Mouse (Mus musculus) limb, embryonic 13.5 days (tissue): ENCODE data around the gene Arl5b. TPM values are rescaled to one million over a fixed set of nuclear protein-coding genes. Genes with fewer than 3 reads are reported as not detected.

Experiments
- ATAC-seq: fragments of 200-750 bp; cut with Nextera tagmentation; 2 replicates; pipeline ENCODE4 v1.8.0; 2017; ENCODE audit warnings: low read depth, moderate number of reproducible peaks, moderate TSS enrichment; ENCODE audit not compliant: low FRiP score
- H3K27ac ChIP-seq: fragments of 300-500 bp; sonication (generic); 2 replicates; pipeline ENCODE4 v1.5.1; 2015; ENCODE audit warnings: inconsistent platforms, mild to moderate bottlenecking, moderate library complexity
- H3K27me3 ChIP-seq: fragments of 300-500 bp; sonication (generic); 2 replicates; pipeline ENCODE4 v1.6.1; 2015; ENCODE audit warnings: mild to moderate bottlenecking, inconsistent platforms
- H3K36me3 ChIP-seq: fragments of 300-500 bp; sonication (generic); 2 replicates; pipeline ENCODE4 v1.6.1; 2015; ENCODE audit warnings: inconsistent platforms, mild to moderate bottlenecking, moderate library complexity
- H3K4me1 ChIP-seq: fragments of 300-500 bp; sonication (generic); 2 replicates; pipeline ENCODE4 v1.6.1; 2015; ENCODE audit warnings: inconsistent platforms
- H3K4me2 ChIP-seq: fragments of 300-500 bp; sonication (generic); replicated peaks from 2 replicates; pipeline ENCODE4 v1.6.1; 2015; ENCODE audit warnings: inconsistent platforms, mild to moderate bottlenecking, moderate library complexity
- H3K4me3 ChIP-seq: fragments of 300-500 bp; sonication (generic); 2 replicates; pipeline ENCODE4 v1.5.1; 2015; ENCODE audit warnings: moderate library complexity, mild to moderate bottlenecking, inconsistent platforms
- H3K9ac ChIP-seq: fragments of 300-500 bp; sonication (generic); 2 replicates; pipeline ENCODE4 v1.6.1; 2015; ENCODE audit warnings: mild to moderate bottlenecking, inconsistent platforms
- H3K9me3 ChIP-seq: fragments of 300-500 bp; sonication (generic); 2 replicates; pipeline ENCODE4 v1.6.1; 2016; ENCODE audit warnings: inconsistent platforms
- WGBS: fragments of 180-500 bp; shearing (Covaris S2); methylation state at CpG from one replicate; pipeline ENCODE4 v1.1.7; 2015; 5-methylcytosine and 5-hydroxymethylcytosine counted together
- polyA plus RNA-seq: library from polyadenylated mRNA; unstranded; fragments of >200 nt; fragmentation: Nextera tagmentation; extraction: Ambion mirVana; gene quantifications from 2 replicates; pipeline ENCODE4 v1.2.1, GENCODE M21; 2015

Gene Arl5b
- polyA plus RNA-seq = 45.7 and 47.9 TPM in 2 replicates

DNA sequence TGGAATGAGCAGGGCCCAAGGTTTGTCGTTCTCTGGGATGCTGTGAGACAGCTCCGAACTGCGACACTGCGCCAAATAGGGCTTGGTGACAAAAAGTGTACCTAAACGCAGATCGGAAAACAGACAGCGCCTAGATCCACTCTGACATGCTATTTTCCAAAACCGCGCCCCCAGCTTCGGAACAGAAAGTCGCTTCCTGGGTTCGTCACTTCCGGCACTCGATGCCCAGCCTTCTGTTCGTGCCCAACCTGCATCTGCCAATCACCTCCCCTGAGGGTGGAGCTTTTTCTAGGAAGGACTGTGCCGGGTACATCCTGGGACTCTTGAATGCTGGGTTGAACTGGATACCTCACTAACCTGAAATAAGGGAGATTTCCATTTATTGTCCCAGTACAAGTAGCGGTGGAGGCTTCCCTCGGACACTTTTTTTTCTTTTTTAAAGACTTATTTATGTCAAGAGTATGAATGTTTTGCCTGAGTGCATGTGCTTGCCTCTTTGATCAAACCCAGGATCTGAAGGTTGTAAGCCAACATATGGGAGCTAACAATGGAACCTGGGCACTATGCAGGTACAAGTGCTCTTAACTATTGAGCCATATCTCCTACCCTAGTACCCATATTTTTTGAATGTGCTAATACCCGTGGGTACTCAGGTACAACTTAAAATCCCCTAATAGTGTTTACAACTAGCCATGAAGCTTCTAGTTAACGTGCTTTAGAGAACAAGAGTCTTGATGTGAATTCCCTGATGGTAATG lies at the start of gene Arl5b:
Arl5b (plus strand) TSS at position 279 of the 757 bp plus-strand sequence.
- H3K9me3 ChIP-seq = no peaks in the 10 kb centered on the region
- H3K4me2 ChIP-seq = peak within 1 kb of the TSS; percentile 59
- no peaks in the 10 kb centered on the region for H3K27me3 ChIP-seq
- no peaks in the 10 kb centered on the region for H3K36me3 ChIP-seq
- peak; percentile 97 for ATAC-seq
- no peak within 1 kb of the TSS for H3K27ac ChIP-seq
- peak within 1 kb of the TSS; percentile 73 for H3K9ac ChIP-seq
- H3K4me1 ChIP-seq = peaks cover 11% of the 10 kb centered on the region; the same call in 1 of the 2 replicates
- H3K4me3 ChIP-seq = peak within 1 kb of the TSS; percentile 68
- whole genome bisulfite sequencing = 8% methylated on average over 20 of the region's 20 CpGs

DNA sequence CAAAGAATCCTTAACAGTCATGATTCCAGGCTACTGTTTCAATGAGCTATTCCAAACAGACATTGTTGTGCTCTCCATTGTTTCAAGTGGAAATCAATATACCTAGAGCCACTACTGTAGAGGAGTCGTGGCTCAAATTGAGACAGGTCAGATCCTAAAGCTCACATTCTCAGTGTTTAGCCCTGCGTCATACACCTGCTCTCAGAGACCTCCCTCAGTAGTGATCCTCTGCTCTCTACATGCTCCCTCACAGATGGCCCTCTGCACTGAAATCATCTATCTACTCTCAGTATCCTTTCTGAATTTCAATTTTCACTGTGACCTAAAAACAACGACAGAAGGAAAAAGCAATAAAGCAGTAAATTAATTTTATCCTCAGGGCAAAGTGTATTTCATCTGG lies 41.7 kb upstream of the Arl5b start:
- H3K9me3 ChIP-seq = no peaks in the 10 kb centered on the region
- 81% methylated on average over 3 of the region's 3 CpGs for WGBS
- no peak overlapping the region for H3K4me3 ChIP-seq
- H3K9ac ChIP-seq = no peak overlapping the region
- H3K27ac ChIP-seq = no peak overlapping the region
- H3K36me3 ChIP-seq = peaks cover 22% of the 10 kb centered on the region
- no peak for ATAC-seq
- no peaks in the 10 kb centered on the region for H3K4me1 ChIP-seq
- no peaks in the 10 kb centered on the region for H3K27me3 ChIP-seq
- no peak overlapping the region for H3K4me2 ChIP-seq

DNA sequence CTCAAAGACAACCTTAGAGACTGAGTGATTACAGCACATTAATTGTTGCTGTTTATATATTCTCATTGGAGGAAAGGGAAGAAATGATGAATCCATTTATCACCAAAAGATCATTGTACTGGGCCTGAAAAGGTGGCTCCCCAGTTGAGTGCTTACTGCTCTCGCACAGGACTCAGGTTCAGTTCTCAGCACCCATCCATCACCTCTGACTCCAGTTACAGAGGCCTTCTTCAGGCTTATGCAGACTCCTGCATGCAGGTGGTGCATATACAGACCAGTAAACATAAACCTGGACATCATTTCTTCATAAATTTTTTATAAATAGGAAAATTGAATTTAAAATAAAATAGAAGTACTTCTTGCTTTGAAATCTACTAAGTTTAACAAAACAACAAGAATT lies 41.1 kb upstream of the Arl5b start:
- WGBS = 90% methylated on average over 1 of the region's 1 CpGs
- H3K4me2 ChIP-seq = no peak overlapping the region
- peaks cover 22% of the 10 kb centered on the region for H3K36me3 ChIP-seq
- no peaks in the 10 kb centered on the region for H3K4me1 ChIP-seq
- no peak overlapping the region for H3K9ac ChIP-seq
- no peaks in the 10 kb centered on the region for H3K27me3 ChIP-seq
- ATAC-seq = no peak
- no peak overlapping the region for H3K27ac ChIP-seq
- no peaks in the 10 kb centered on the region for H3K9me3 ChIP-seq
- H3K4me3 ChIP-seq = no peak overlapping the region

DNA sequence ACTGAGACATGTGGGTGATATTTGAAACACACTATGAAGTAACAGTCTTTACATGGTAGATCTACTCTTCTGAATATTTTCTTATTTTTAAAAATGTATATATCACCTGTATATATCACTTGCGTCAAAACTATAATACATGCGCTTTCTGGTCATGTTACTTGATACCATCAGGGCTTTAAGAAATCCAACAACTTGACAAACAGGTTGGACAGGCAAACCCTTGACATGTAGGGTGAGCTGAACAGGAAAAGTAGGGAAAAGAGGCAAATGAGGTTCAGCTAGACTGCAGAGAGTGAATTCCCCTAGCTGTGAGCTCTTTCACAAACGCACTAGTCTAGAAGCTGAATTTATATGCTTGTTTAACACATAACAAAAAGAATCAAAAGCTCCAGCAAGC lies 22.4 kb upstream of the Arl5b start:
- Histone ChIP-seq H3K27ac (no peak overlapping the region), H3K4me3 (no peak overlapping the region), H3K4me1 (no peaks in the 10 kb centered on the region), H3K9me3 (no peaks in the 10 kb centered on the region), H3K4me2 (no peak overlapping the region), H3K36me3 (peaks cover 9% of the 10 kb centered on the region), H3K27me3 (no peaks in the 10 kb centered on the region), H3K9ac (no peak overlapping the region)
- no peak for ATAC-seq
- 83% methylated on average over 3 of the region's 3 CpGs for WGBS

DNA sequence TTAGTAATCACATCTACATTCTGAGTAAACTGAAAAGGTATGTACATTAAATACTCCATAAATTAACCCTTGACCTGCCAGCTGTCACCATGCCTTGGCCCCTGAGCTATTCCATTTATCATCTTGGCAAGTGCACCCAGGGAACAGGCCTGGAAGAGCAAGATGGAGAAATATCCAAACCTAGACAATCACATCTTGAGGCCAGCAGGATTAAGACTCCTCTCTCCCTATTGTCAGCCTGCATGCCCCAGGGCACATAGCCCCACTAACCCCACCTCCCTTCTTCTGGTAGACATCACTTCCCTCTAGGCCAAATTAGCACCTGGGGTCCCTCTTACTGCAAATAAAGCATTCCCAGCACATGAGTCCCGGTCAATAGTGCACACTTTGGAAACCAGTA lies 21.4 kb upstream of the Arl5b start:
- no peaks in the 10 kb centered on the region for H3K27me3 ChIP-seq
- H3K36me3 ChIP-seq = peaks cover 11% of the 10 kb centered on the region
- no peak overlapping the region for H3K27ac ChIP-seq
- H3K9me3 ChIP-seq = no peaks in the 10 kb centered on the region
- no peak for ATAC-seq
- H3K4me1 ChIP-seq = no peaks in the 10 kb centered on the region
- H3K4me3 ChIP-seq = no peak overlapping the region
- WGBS = 76% methylated on average over 1 of the region's 1 CpGs
- no peak overlapping the region for H3K4me2 ChIP-seq
- H3K9ac ChIP-seq = no peak overlapping the region

DNA sequence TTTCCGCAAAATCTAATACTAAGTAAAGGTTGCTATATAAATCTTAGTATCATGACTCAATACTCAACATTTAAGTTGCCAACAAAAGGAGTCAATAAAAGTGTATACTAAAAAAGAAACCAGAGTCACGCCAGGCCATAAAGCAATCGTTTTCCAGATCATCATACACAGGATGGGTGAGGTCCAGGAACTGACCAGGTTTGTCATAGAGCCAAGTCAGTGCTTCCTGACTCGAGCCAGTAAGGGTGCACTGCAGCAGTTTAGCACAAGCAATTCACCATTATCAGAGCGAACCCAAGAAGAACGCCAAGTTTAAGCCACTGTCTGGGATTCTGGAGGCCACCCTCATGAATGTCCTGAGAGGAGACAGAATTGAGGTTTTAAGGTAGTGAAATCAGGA lies 10.5 kb upstream of the Arl5b start:
- ATAC-seq = no peak
- Histone ChIP-seq H3K4me2 (no peak overlapping the region), H3K4me1 (no peaks in the 10 kb centered on the region), H3K27ac (no peak overlapping the region), H3K27me3 (no peaks in the 10 kb centered on the region), H3K36me3 (peaks cover 15% of the 10 kb centered on the region), H3K4me3 (no peak overlapping the region), H3K9ac (no peak overlapping the region), H3K9me3 (no peaks in the 10 kb centered on the region)
- WGBS = 83% methylated on average over 6 of the region's 6 CpGs

DNA sequence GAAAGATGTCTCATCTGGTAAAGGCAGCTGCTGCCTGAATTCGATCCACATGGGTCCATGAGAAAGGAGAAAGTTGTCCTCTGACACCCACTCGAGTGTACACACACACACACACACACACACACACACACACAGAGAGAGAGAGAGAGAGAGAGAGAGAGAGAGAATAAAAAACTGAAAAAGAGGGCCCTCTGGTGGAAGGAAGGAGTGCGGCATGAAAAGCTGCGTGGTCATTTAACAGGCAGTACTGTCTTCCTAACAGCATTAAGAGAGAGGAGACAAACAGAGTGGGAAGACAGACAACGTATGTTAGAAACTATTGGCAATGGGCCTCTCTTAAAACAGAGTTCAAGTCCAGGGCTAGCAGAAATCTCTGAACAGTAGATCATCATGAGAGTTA lies 8.9 kb upstream of the Arl5b start:
- Histone ChIP-seq H3K27ac (no peak overlapping the region), H3K4me2 (no peak overlapping the region), H3K9me3 (no peaks in the 10 kb centered on the region), H3K4me1 (no peaks in the 10 kb centered on the region), H3K36me3 (peaks cover 15% of the 10 kb centered on the region), H3K9ac (no peak overlapping the region), H3K4me3 (no peak overlapping the region), H3K27me3 (no peaks in the 10 kb centered on the region)
- WGBS = 70% methylated on average over 5 of the region's 5 CpGs
- ATAC-seq = no peak

DNA sequence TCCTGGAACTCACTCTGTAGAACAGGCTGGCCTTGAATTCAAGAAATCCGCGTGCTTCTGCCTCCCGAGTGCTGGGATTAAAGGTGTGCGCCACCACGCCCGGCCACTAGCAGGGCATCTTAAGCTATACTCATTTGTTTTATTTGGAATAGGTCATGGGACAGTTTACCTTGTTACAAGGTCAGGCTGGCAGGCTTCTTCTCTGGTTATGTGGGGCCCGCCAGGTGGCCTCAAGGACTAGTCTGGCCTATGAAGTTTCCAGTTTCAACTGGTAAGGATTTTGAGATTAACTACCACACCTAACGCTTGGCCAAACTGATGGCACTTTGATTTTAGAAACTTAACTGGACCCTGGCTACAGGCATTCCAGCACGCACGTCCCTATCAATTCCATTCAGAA lies 5.3 kb downstream of the Arl5b start:
- Histone ChIP-seq H3K27ac (peak overlapping the region; percentile 84), H3K27me3 (no peaks in the 10 kb centered on the region), H3K4me1 (peaks cover 31% of the 10 kb centered on the region), H3K4me2 (peak overlapping the region; percentile 67), H3K36me3 (no peaks in the 10 kb centered on the region), H3K9ac (peak overlapping the region; percentile 80), H3K4me3 (peak overlapping the region; percentile 79), H3K9me3 (no peaks in the 10 kb centered on the region)
- 17% methylated on average over 10 of the region's 10 CpGs for whole genome bisulfite sequencing
- no peak; the same call in 1 of the 2 replicates for ATAC-seq

DNA sequence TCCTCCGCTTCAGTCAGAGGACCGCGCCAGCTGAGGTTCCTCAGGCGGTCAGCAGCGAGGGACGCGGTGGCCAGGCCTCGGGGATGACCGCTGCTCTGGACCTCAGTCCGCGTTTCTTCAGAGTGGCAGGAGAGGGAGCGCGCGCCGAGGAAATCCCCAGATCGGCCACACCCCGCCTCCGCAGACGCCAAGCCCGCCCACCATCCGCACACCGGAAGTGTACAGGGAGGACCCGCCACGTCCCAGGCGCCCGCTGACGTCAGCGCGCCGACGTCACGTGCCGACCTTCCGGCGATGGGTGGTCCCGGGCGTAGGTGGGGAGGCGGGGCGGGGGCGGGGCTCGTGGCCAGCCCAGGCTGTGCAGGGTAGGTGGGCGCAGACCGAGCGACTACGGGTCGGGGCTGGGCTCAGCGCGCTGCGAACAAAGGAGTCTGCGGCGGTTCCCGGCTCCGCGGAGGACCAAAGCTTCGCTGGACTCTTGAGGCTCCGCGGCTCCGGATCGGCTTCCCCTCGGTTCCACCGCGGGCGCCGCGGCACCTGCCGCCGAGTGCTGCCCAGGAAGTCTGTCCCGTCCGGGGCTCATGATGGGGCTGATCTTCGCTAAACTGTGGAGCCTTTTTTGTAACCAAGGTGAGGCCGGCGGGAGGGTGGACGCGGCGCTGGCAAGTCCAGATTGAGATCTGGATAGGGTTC lies 5.9 kb downstream of the Arl5b start, which contains the start of gene Nsun6:
Nsun6 (minus strand) TSS at position 125 of the 693 bp plus-strand sequence.
- peak within 1 kb of the TSS; percentile 98 for H3K9ac ChIP-seq
- under 1% methylated on average over 50 of the region's 75 CpGs for WGBS
- peak within 1 kb of the TSS; percentile 76 for H3K4me2 ChIP-seq
- H3K4me1 ChIP-seq = peaks cover 28% of the 10 kb centered on the region
- no peaks in the 10 kb centered on the region for H3K27me3 ChIP-seq
- ATAC-seq = peak; percentile 99
- H3K27ac ChIP-seq = peak within 1 kb of the TSS; percentile 94
- no peaks in the 10 kb centered on the region for H3K36me3 ChIP-seq
- peak within 1 kb of the TSS; percentile 79 for H3K4me3 ChIP-seq
- no peaks in the 10 kb centered on the region for H3K9me3 ChIP-seq

DNA sequence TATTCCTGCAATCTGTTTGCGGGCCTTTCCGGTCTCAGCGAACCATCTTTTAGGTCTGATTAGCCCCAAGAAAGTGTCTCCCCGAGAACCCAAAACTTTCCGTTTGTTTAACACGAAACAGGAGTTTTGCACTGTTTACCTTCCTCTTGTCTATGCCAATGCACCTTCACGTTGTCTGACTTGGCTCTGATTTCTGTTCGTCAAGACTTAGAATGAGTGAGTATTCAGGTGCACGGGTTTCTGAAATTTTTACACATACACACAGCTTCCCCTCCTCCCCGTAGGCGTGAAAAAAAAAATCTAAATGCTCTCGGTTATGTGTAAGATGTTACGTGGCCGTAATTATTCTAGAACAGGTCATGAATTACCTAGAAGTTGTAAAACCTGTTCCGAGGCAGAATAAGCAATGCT lies 6.6 kb downstream of the Arl5b start:
- Histone ChIP-seq H3K4me2 (peak overlapping the region; percentile 76), H3K4me1 (peaks cover 28% of the 10 kb centered on the region), H3K4me3 (peak overlapping the region; percentile 79), H3K9me3 (no peaks in the 10 kb centered on the region), H3K9ac (peak overlapping the region; percentile 98), H3K36me3 (no peaks in the 10 kb centered on the region), H3K27ac (peak overlapping the region; percentile 94), H3K27me3 (no peaks in the 10 kb centered on the region)
- no peak for ATAC-seq
- WGBS = under 1% methylated on average over 15 of the region's 15 CpGs

DNA sequence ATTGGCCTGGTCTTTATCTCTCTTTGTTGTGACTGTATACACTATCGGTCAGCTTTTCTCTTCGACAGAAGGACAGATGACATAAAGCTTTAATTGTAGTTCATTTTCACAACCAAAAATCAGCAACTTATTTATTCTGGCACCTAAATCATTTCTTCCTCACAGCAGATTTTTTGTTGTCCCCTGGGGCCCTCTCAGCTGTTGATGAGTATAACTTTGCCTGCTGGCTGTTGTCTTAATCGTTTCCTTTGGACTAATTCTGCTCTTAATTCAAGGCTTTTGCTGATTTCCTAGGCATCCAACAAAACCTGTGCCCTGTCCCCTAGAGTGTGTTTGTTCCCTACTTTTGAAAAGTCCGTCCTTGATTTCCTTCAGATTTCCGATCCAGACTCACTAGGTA lies 9.0 kb downstream of the Arl5b start:
- Histone ChIP-seq H3K27me3 (no peaks in the 10 kb centered on the region), H3K9ac (no peak overlapping the region), H3K27ac (no peak overlapping the region), H3K9me3 (no peaks in the 10 kb centered on the region), H3K4me1 (peaks cover 31% of the 10 kb centered on the region), H3K36me3 (peaks cover 5% of the 10 kb centered on the region; the same call in 1 of the 2 replicates), H3K4me3 (no peak overlapping the region), H3K4me2 (0 out of 2 replicates have a peak overlapping the region, but pooled peaks have one; percentile 14)
- 79% methylated on average over 5 of the region's 5 CpGs for WGBS
- ATAC-seq = no peak

DNA sequence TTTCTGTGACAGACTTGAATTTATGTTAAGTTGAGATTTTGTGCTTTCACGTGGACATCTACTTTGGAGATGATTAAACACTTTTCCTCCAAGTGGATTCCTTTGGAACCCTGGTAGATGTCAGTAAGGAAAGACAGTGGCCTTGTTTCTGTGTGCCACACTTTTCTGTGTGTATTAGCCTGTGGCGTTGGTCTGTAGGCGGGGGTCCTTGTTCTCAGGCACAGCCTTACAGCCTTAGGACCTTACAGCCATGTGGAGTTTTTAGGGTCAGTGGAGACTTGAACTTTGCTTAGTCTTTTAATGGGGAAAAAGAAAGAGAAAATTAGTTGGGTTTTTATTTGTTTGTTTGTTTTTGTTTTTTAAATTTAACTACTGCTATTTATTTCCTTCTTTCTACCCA lies 11.7 kb downstream of the Arl5b start:
- no peaks in the 10 kb centered on the region for H3K9me3 ChIP-seq
- no peak overlapping the region for H3K27ac ChIP-seq
- ATAC-seq = no peak
- H3K27me3 ChIP-seq = no peaks in the 10 kb centered on the region
- no peak overlapping the region for H3K4me2 ChIP-seq
- H3K36me3 ChIP-seq = peaks cover 7% of the 10 kb centered on the region
- no peak overlapping the region for H3K4me3 ChIP-seq
- H3K9ac ChIP-seq = no peak overlapping the region
- H3K4me1 ChIP-seq = peaks cover 46% of the 10 kb centered on the region
- WGBS = 88% methylated on average over 3 of the region's 3 CpGs
